Mouse (Mus musculus) cerebellum, adult 2 months (tissue): ENCODE measurements around the gene Tacstd2.

Source experiments
- CTCF ChIP-seq: fragments of 200-500 bp; IDR thresholded peaks from 2 replicates; pipeline ENCODE4 v1.5.1; 2011; ENCODE audit warnings: low read depth, mild to moderate bottlenecking, control low read depth, low read length, moderate library complexity, borderline replicate concordance; ENCODE audit not compliant: insufficient read depth
- POLR2A ChIP-seq: fragments of 200-500 bp; IDR thresholded peaks from 2 replicates; pipeline ENCODE4 v1.6.1; 2011; ENCODE audit warnings: low read length, control low read depth, borderline replicate concordance; ENCODE audit not compliant: insufficient read depth

DNA sequence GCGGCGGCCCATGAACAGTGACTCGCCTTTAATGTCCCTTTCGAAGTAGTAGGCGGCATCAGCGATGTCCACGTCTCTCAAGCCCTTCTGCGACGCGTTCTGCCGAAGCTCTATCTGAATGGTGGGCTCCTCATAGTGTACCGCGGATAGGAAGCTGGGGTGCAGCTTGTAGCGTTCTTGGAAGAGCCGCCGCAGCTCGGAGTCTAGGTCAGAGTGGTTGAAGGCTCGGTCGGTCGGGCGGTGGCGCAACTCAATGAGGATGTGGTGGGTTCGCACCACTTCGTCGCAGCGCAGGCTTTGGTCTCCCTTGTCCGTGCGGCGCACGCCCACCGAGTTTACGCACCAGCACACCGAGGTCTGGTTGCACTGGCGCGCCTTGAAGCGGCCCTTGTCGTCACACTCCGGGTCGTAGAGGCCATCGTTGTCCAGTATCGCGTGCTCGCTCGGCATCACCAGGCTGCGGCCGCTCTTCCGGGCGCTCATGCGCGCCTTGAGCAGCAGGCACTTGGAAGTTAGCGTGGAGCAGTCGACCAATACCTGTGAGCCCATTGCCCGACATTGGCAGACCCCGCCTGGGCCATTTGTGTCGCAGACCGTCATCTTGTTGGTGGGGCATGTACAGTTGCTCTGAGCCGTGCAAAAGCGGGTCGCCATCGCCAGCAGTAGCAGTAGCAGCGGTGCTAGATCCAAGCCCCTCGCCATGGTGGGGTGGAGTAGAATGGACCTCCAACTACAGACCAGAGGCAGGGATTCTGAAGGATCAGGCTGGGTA, 405 bp downstream of the Tacstd2 start:
- TF ChIP-seq POLR2A (no peak), CTCF (no peak)
